13 mouse cellular contexts compared by ENCODE assay signal in the genomic region with DNA sequence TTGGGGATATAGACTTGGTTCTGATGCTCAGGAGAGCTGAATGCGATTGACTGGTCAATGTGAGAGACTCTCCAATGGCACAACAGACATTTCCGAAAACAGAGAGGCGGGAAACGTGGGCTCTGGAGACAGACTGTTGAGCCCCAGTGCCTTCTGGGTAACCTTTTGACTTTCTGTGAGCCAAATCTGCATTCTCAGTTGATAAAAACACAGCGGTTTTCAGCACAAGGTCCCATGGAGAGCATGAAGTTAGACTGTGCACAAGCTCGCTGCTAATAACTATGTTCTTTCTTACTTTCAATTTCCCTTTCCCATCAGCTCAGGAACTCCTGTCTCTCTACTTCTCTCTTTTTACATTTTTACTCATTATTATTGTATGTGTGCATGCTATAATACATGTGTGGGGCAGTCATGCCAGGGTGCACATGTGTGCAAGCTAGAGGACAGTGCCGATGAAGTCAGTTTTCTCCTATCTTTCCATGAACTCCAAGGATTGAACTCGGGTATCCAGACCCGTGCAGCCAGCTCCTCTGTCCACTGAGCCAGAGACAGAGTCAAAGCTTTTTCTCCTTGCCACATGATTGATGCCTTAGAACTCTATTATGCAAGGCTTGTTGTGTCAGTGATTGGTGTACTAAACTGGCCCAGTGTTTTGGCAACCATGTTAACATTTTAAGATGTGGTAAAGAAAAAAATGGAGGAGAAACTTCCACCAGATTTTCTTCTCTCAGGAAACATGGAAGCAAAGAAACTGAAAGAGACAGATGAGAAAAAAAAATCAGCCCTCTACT. TPM values are rescaled to one million over a fixed set of nuclear protein-coding genes. Genes with fewer than 3 reads are reported as not detected.
DNase-seq lines count a peak whose midpoint lies in the region; TF ChIP-seq lines count a peak whose summit lies in the region.
"Had no signal": no experiment of that assay in that cellular context is flagged by ENCODE, and none has a peak within 500 bp of the region (broad histone marks: within the 10 kb centered on the region; RNA-seq: fewer than 3 reads in every experiment).

No protein-coding gene starts in this region.

- TF ChIP-seq CTCF in spleen, adult 2 months (IDR thresholded peaks at IDR 0.05; ENCODE audit: extremely low read depth, insufficient read depth, insufficient read length, insufficient replicate concordance), result no peak

- no peak for TF ChIP-seq POLR2A in spleen, adult 2 months (IDR thresholded peaks at IDR 0.05; ENCODE audit: low read depth, low read length)

- H3K79me2 ChIP-seq in macrophage (ENCODE audit: inconsistent target), result no peaks in the 10 kb centered on the region

- H3K27me3 ChIP-seq in spleen, adult 2 months (ENCODE audit: control insufficient read depth, insufficient read depth, low read length), result no peaks in the 10 kb centered on the region
- H3K27me3 ChIP-seq: liver, embryonic 13.5 days; neural tube, embryonic 12.5 days had no signal

- peaks cover 10% of the 10 kb centered on the region; the same call in 1 of the 2 replicates for H3K4me1 ChIP-seq in spleen, adult 2 months (ENCODE audit: control insufficient read depth, insufficient read depth, insufficient read length)
- H3K4me1 ChIP-seq: neural tube, embryonic 12.5 days had no signal

- peak; percentile 71 for DNase-seq in heart, adult 11 months
- no peak for DNase-seq in heart, adult 8-10 months (ENCODE audit: low spot score)
- DNase-seq in spleen, adult 2 months (ENCODE audit: low read depth in 1 of 2, low spot score in 2 of 2), result no peak
- DNase-seq in spleen, postnatal 14 days (ENCODE audit: low spot score in 2 of 2), result no peak
- no peak for DNase-seq in right cerebral cortex, postnatal 4 days
- no peak for DNase-seq in right cerebral cortex, adult 18-20 months
- DNase-seq in MN1 (ENCODE audit: low spot score), result no peak
- DNase-seq: kidney, adult 18-20 months; liver, embryonic 13.5 days; retina, postnatal 1 day had no signal

- peak overlapping the region; percentile 68 for H3K27ac ChIP-seq in spleen, adult 2 months (ENCODE audit: insufficient read depth, low read length)
- H3K27ac ChIP-seq in macrophage, result peak overlapping the region; percentile 7; the same call in 1 of the 2 replicates
- H3K27ac ChIP-seq: liver, embryonic 13.5 days; neural tube, embryonic 12.5 days had no signal

- H3K4me3 ChIP-seq in spleen, adult 2 months (ENCODE audit: extremely low read depth, insufficient read depth, insufficient read length), result peak overlapping the region; percentile 34; the same call in 1 of the 2 replicates
- H3K4me3 ChIP-seq in macrophage (ENCODE audit: inconsistent target), result no peak overlapping the region; the same call in 1 of the 2 replicates
- H3K4me3 ChIP-seq: erythroblast, embryonic 14.5 days; liver, embryonic 13.5 days; neural tube, embryonic 12.5 days had no signal

- no peaks in the 10 kb centered on the region for H3K36me3 ChIP-seq in spleen, adult 2 months (ENCODE audit: control insufficient read depth, insufficient read depth, low read length)
- no peaks in the 10 kb centered on the region for H3K36me3 ChIP-seq in macrophage (ENCODE audit: inconsistent target)
- H3K36me3 ChIP-seq: liver, embryonic 13.5 days; neural tube, embryonic 12.5 days had no signal

- 57% methylated on average over 9 of the region's 9 CpGs for WGBS in spleen, adult 2 months
- 58% methylated on average over 9 of the region's 9 CpGs for WGBS in macrophage (ENCODE audit: missing documents)

RNA-seq across cellular contexts. Expression of gene Cdc14a, which starts 13.2 kb away (rescaled TPM):
- 1 to 10 TPM; 3.3 to 4.2 (median 3.7) TPM for total RNA-seq in heart, adult 8-10 months (2022)
- polyA plus RNA-seq in spleen, adult 2 months (2012; rRNA removed), result 4.7 and 6.9 TPM in 2 replicates
- total RNA-seq in macrophage (2018; cell fraction: chromatin; rRNA removed), result 100 to 1,000 TPM in 2 of 26 experiments, 10 to 100 TPM in 24; 13.2 to 113 (median 33.5) TPM
- total RNA-seq in macrophage (2018; cell fraction: cytosol; rRNA removed), result 10 to 100 TPM in 1 of 26 experiments, 1 to 10 TPM in 25; 2.3 to 10.3 (median 3.5) TPM
- 10 to 100 TPM; 10.2 to 64.6 (median 16.4) TPM for total RNA-seq in macrophage (2018; cell fraction: nucleus; rRNA removed)
- polyA plus RNA-seq in macrophage (2018), result 2.0 to 2.2 TPM (median 2.1 TPM) in 3 replicates
